Mouse (Mus musculus): Measurements from ENCODE around the gene Rnf11. TPM values are rescaled to one million over a fixed set of nuclear protein-coding genes. Genes with fewer than 3 reads are reported as not detected.

Gene Rnf11
- total and polyA plus RNA-seq, 2 experiments = 33.5 to 42.6 TPM

DNA sequence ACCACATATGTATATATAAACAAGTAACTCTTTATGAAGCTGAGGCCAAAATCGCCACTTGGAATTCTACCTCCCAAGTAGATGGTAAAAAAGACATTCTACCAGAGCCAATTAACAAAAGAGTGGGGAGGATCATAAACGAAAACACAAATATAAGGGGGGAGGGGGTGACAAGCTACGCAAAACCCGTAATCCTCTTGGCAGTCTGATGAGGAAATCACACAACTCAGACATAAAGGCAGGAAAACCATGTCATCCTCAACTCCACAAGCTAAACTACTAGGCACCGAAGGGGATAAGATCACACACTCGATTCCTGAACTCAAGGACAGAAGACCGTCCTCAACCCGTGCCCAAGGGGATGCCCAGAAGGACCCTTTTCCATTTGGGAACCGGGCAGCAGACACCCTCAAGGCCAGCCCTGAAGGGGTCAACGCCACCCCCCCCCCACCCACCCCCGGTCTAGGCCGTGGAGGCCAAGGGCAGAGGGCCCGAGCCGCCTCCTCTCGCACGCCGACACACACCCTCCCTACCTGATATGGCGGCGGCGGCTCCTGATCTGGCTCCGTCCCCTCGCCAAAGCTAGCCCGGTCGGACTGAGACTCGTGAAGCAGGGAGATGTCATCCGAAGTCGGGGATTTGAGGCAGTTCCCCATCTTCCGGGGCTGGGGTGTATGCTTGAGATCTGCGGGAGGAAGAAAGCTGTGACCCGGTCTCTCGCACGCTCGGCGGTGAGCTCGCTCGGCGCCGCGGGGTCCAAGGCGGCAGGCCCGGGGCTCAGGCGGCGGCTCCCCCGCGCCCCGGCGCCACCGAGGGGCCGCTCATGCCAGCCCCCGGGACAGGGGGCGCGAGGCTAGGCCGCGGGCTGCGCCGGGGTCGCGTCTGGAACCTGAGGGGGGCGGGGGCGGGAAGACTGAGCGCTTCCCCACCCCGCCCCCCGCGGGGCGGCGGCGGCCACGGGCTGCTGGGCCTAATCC, 8.7 kb downstream of the Rnf11 start:
- Histone ChIP-seq H3K4me3 (ENCODE audit: insufficient read depth, low read depth, low read length) (peak overlapping the region; percentile 77), H3K4me1 (ENCODE audit: control insufficient read depth, insufficient read depth, low read length) (peaks cover 22% of the 10 kb centered on the region), H3K79me2 (ENCODE audit: control insufficient read depth, insufficient read depth, low read length) (peaks cover 22% of the 10 kb centered on the region; the same call in 1 of the 2 replicates), H3K36me3 (ENCODE audit: control insufficient read depth, insufficient read depth, low read length) (no peaks in the 10 kb centered on the region), H3K9ac (ENCODE audit: low read depth, low read length) (peak overlapping the region; percentile 89), H3K27me3 (ENCODE audit: control insufficient read depth, insufficient read depth, low read length) (no peaks in the 10 kb centered on the region), H3K27ac (replicated peaks; ENCODE audit: insufficient read depth, low read depth, low read length) (peak overlapping the region; percentile 94)
- TF ChIP-seq POLR2A (IDR thresholded peaks at IDR 0.05; ENCODE audit: extremely low read depth, insufficient read depth, low read length) = no peak
- no peak for TF ChIP-seq CTCF (IDR thresholded peaks at IDR 0.05; ENCODE audit: low read depth, low read length)
- DNase-seq (ENCODE audit: extremely low read depth, low read depth, low spot score) = peak; percentile 57
- under 1% methylated on average over 64 of the region's 68 CpGs for WGBS

DNA sequence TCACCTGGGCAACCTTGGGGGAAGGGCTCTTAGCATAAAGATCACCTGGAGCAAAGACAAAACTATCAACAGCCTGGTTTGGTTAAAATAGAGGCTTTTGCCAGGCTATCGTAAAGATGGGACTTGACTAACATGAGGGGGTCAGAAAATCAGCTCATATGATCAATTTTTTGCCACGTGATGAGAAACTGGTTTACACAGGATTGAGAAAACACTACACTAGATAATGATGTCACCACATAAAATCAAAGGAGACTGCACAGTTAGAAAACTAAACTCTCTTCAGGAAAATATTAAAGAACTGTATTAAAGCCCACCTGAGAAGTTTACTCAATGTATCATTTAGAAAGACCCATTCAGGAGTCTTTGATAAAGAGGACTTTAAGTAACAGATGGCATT, 9.4 kb downstream of the Rnf11 start:
- Histone ChIP-seq H3K79me2 (ENCODE audit: control insufficient read depth, insufficient read depth, low read length) (peaks cover 28% of the 10 kb centered on the region; the same call in 1 of the 2 replicates), H3K4me1 (ENCODE audit: control insufficient read depth, insufficient read depth, low read length) (peaks cover 29% of the 10 kb centered on the region), H3K27me3 (ENCODE audit: control insufficient read depth, insufficient read depth, low read length) (no peaks in the 10 kb centered on the region), H3K9ac (ENCODE audit: low read depth, low read length) (peak overlapping the region; percentile 60; the same call in 1 of the 2 replicates), H3K36me3 (ENCODE audit: control insufficient read depth, insufficient read depth, low read length) (no peaks in the 10 kb centered on the region), H3K4me3 (ENCODE audit: insufficient read depth, low read depth, low read length) (peak overlapping the region; percentile 52; the same call in 1 of the 2 replicates), H3K27ac (replicated peaks; ENCODE audit: insufficient read depth, low read depth, low read length) (peak overlapping the region; percentile 39; the same call in 1 of the 2 replicates)
- TF ChIP-seq CTCF (IDR thresholded peaks at IDR 0.05; ENCODE audit: low read depth, low read length) (no peak), POLR2A (IDR thresholded peaks at IDR 0.05; ENCODE audit: extremely low read depth, insufficient read depth, low read length) (no peak)
- DNase-seq (ENCODE audit: extremely low read depth, low read depth, low spot score) = peak; percentile 70
- WGBS = 12% methylated on average over 2 of the region's 2 CpGs

DNA sequence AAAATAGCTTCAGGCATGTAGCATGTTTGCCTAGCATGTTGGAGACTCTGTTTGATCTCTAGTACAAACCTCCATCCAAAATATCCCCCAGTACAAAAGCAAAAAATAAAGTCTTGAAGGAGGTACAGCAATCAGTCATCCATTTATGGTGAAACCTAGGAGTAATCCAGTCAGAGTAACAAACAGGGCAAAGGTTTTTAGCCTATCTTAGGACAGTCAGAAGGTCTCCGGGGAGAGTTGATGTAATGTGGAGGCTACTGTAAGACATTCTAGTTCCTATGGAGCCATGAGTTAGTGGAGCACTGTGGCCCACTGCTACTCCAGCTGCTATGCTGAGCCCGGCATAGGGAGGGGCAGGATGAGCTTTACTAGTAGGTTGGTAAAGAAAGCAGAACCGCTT, 12.0 kb downstream of the Rnf11 start:
- Histone ChIP-seq H3K27me3 (ENCODE audit: control insufficient read depth, insufficient read depth, low read length) (no peaks in the 10 kb centered on the region), H3K9ac (ENCODE audit: low read depth, low read length) (no peak overlapping the region), H3K4me3 (ENCODE audit: insufficient read depth, low read depth, low read length) (no peak overlapping the region), H3K4me1 (ENCODE audit: control insufficient read depth, insufficient read depth, low read length) (peaks cover 31% of the 10 kb centered on the region), H3K27ac (replicated peaks; ENCODE audit: insufficient read depth, low read depth, low read length) (peak overlapping the region; percentile 79), H3K79me2 (ENCODE audit: control insufficient read depth, insufficient read depth, low read length) (peaks cover 36% of the 10 kb centered on the region; the same call in 1 of the 2 replicates), H3K36me3 (ENCODE audit: control insufficient read depth, insufficient read depth, low read length) (no peaks in the 10 kb centered on the region)
- peak; percentile 66 for DNase-seq (ENCODE audit: extremely low read depth, low read depth, low spot score)
- 62% methylated on average over 3 of the region's 3 CpGs for WGBS
- no peak for TF ChIP-seq CTCF (IDR thresholded peaks at IDR 0.05; ENCODE audit: low read depth, low read length)
- no peak for TF ChIP-seq POLR2A (IDR thresholded peaks at IDR 0.05; ENCODE audit: extremely low read depth, insufficient read depth, low read length)

DNA sequence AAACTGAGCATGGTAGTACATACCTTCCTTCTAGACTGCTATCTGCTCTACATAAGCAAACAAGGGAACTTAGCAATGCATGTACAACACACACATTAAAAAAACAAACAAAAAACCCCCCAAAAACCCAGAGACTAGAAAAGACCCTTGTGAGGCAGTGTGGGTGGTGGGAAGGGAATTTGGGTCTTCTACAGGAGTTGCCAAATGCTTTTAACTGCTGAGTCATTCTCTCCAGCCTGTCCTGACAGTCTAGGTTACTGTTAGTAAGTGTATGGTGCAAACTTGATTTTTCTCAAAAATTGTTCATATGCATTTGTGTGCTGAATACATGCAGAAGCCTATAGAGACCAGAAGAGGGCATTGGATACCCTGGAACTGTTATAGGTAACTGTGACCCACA, 12.9 kb downstream of the Rnf11 start:
- TF ChIP-seq CTCF (IDR thresholded peaks at IDR 0.05; ENCODE audit: low read depth, low read length) = no peak
- Histone ChIP-seq H3K36me3 (ENCODE audit: control insufficient read depth, insufficient read depth, low read length) (no peaks in the 10 kb centered on the region), H3K9ac (ENCODE audit: low read depth, low read length) (no peak overlapping the region), H3K4me1 (ENCODE audit: control insufficient read depth, insufficient read depth, low read length) (peaks cover 31% of the 10 kb centered on the region), H3K27me3 (ENCODE audit: control insufficient read depth, insufficient read depth, low read length) (no peaks in the 10 kb centered on the region), H3K27ac (replicated peaks; ENCODE audit: insufficient read depth, low read depth, low read length) (peak overlapping the region; percentile 87), H3K79me2 (ENCODE audit: control insufficient read depth, insufficient read depth, low read length) (peaks cover 39% of the 10 kb centered on the region; the same call in 1 of the 2 replicates), H3K4me3 (ENCODE audit: insufficient read depth, low read depth, low read length) (no peak overlapping the region)
- DNase-seq (ENCODE audit: extremely low read depth, low read depth, low spot score) = peak; percentile 62

DNA sequence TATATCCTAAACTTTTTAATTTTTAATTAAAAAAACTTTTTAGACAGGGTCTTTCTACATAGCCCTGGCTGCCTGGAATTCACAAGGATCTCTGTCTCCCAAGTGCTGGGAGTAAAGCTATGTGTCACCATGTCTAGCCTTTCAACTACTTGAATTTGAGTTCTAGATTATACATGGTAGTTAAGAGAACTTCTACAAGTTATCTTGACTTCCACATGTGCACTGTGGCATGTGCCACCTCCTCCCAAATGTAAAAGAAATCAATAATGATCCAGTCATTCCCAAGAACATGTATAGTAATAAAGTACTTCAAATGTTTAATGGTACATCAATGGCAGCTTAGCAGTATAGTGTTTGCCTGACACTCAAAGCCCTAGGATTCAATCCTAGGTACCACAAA, 16.8 kb downstream of the Rnf11 start:
- Histone ChIP-seq H3K79me2 (ENCODE audit: control insufficient read depth, insufficient read depth, low read length) (peaks cover 31% of the 10 kb centered on the region; the same call in 1 of the 2 replicates), H3K4me3 (ENCODE audit: insufficient read depth, low read depth, low read length) (no peak overlapping the region), H3K4me1 (ENCODE audit: control insufficient read depth, insufficient read depth, low read length) (peaks cover 22% of the 10 kb centered on the region), H3K27ac (replicated peaks; ENCODE audit: insufficient read depth, low read depth, low read length) (no peak overlapping the region), H3K36me3 (ENCODE audit: control insufficient read depth, insufficient read depth, low read length) (no peaks in the 10 kb centered on the region; the same call in 1 of the 2 replicates), H3K9ac (ENCODE audit: low read depth, low read length) (no peak overlapping the region), H3K27me3 (ENCODE audit: control insufficient read depth, insufficient read depth, low read length) (no peaks in the 10 kb centered on the region)
- DNase-seq (ENCODE audit: extremely low read depth, low read depth, low spot score) = no peak
- TF ChIP-seq CTCF (IDR thresholded peaks at IDR 0.05; ENCODE audit: low read depth, low read length) = no peak
- no peak for TF ChIP-seq POLR2A (IDR thresholded peaks at IDR 0.05; ENCODE audit: extremely low read depth, insufficient read depth, low read length)

DNA sequence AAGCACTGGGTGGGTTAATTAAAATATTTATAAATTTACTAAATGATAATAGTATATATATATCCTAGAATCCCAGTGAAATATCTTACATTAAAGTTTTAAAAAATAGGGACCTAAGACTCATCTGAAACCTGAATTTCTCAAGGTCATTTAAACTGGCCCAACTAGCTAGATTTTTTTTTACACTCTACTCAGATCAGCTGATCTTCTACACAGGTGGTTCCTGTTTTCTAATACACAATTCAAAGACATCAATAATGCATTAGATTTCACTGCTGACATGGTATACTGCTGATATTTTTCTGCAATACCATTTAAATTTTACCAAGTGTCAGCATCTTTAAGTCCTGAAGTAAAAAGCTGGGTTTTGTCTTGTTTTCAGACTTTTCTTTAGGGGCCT, 20.6 kb downstream of the Rnf11 start:
- no peak for DNase-seq (ENCODE audit: extremely low read depth, low read depth, low spot score)
- Histone ChIP-seq H3K79me2 (ENCODE audit: control insufficient read depth, insufficient read depth, low read length) (peaks cover 16% of the 10 kb centered on the region; the same call in 1 of the 2 replicates), H3K27me3 (ENCODE audit: control insufficient read depth, insufficient read depth, low read length) (no peaks in the 10 kb centered on the region), H3K27ac (replicated peaks; ENCODE audit: insufficient read depth, low read depth, low read length) (no peak overlapping the region), H3K4me1 (ENCODE audit: control insufficient read depth, insufficient read depth, low read length) (peaks cover 4% of the 10 kb centered on the region; the same call in 1 of the 2 replicates), H3K9ac (ENCODE audit: low read depth, low read length) (no peak overlapping the region), H3K36me3 (ENCODE audit: control insufficient read depth, insufficient read depth, low read length) (no peaks in the 10 kb centered on the region; the same call in 1 of the 2 replicates), H3K4me3 (ENCODE audit: insufficient read depth, low read depth, low read length) (no peak overlapping the region)
- TF ChIP-seq POLR2A (IDR thresholded peaks at IDR 0.05; ENCODE audit: extremely low read depth, insufficient read depth, low read length) (no peak), CTCF (IDR thresholded peaks at IDR 0.05; ENCODE audit: low read depth, low read length) (no peak)

Measured in liver, adult 2 months (tissue).